Comparison of ENCODE assay signal across 10 mouse cellular contexts in genomic region chr5:147070791-147071516, GRCm38 (mm10). TPM values are rescaled to one million over a fixed set of nuclear protein-coding genes. Genes with fewer than 3 reads are reported as not detected.
A peak's percentile ranks its signal among the peaks of the same experiment; 100 is the strongest.
DNase-seq lines count a peak whose midpoint lies in the region; ATAC-seq and TF ChIP-seq lines count a peak whose summit lies in the region.
"Had no signal": no experiment of that assay in that cellular context is flagged by ENCODE, and none has a peak within 500 bp of the region (broad histone marks: within the 10 kb centered on the region; RNA-seq: fewer than 3 reads in every experiment).

No protein-coding gene starts in this region.

- peak overlapping the region; percentile 28 for H3K9ac ChIP-seq in heart, embryonic 13.5 days
- H3K9ac ChIP-seq in liver, embryonic 13.5 days = no peak overlapping the region; the same call in 1 of the 2 replicates
- H3K9ac ChIP-seq in midbrain, embryonic 14.5 days (replicated peaks; ENCODE audit: low read length) = no peak overlapping the region
- H3K9ac ChIP-seq: forebrain, embryonic 13.5 days had no signal

- H3K4me3 ChIP-seq in gastrocnemius, adult 2 months = peak overlapping the region; percentile 41
- no peak overlapping the region for H3K4me3 ChIP-seq in heart, embryonic 13.5 days
- no peak overlapping the region for H3K4me3 ChIP-seq in liver, embryonic 13.5 days (replicated peaks)
- no peak overlapping the region for H3K4me3 ChIP-seq in midbrain, embryonic 14.5 days (replicated peaks; ENCODE audit: low read depth, low read length)
- H3K4me3 ChIP-seq: forebrain, embryonic 13.5 days had no signal

- ATAC-seq in heart, embryonic 13.5 days (ENCODE audit: extremely low read depth, insufficient number of reproducible peaks, low FRiP score, low TSS enrichment) = no peak
- ATAC-seq in liver, embryonic 13.5 days (ENCODE audit: low read depth) = no peak
- ATAC-seq in midbrain, embryonic 14.5 days (ENCODE audit: low FRiP score, low TSS enrichment) = no peak
- ATAC-seq in erythroid progenitor cell, adult 5-6 weeks (replicated peaks; ENCODE audit: low FRiP score, poor library complexity, severe bottlenecking) = no peak
- ATAC-seq: forebrain, embryonic 13.5 days had no signal

- DNase-seq in gastrocnemius, adult 2 months = peak; percentile 71
- DNase-seq in gastrocnemius, postnatal 4 days (ENCODE audit: low spot score in 2 of 2) = no peak
- DNase-seq in CD4-positive helper T cell, adult 2 months (ENCODE audit: low read depth, low spot score) = peak; percentile 42
- peak; percentile 8 for DNase-seq in liver, embryonic 13.5 days
- no peak for DNase-seq in natural killer cell, adult 2 months (ENCODE audit: low spot score in 2 of 2)
- DNase-seq in midbrain, embryonic 14.5 days = no peak

- H3K4me1 ChIP-seq in heart, embryonic 13.5 days = peaks cover 83% of the 10 kb centered on the region
- H3K4me1 ChIP-seq in liver, embryonic 13.5 days (replicated peaks) = peaks cover 73% of the 10 kb centered on the region
- no peaks in the 10 kb centered on the region for H3K4me1 ChIP-seq in midbrain, embryonic 14.5 days (ENCODE audit: control insufficient read depth, insufficient read depth, low read length)

- H3K4me2 ChIP-seq in heart, embryonic 13.5 days = 0 out of 2 replicates have a peak overlapping the region, but pooled peaks have one; percentile 3
- H3K4me2 ChIP-seq in liver, embryonic 13.5 days = no peak overlapping the region
- no peak overlapping the region for H3K4me2 ChIP-seq in midbrain, embryonic 14.5 days (ENCODE audit: low read length)
- H3K4me2 ChIP-seq: forebrain, embryonic 13.5 days had no signal

- TF ChIP-seq CTCF in gastrocnemius, adult 2 months (IDR thresholded peaks at IDR 0.05) = no peak

- H3K36me3 ChIP-seq in heart, embryonic 13.5 days = no peaks in the 10 kb centered on the region
- no peaks in the 10 kb centered on the region for H3K36me3 ChIP-seq in liver, embryonic 13.5 days
- no peaks in the 10 kb centered on the region for H3K36me3 ChIP-seq in midbrain, embryonic 14.5 days (ENCODE audit: control insufficient read depth, insufficient read depth, low read length)

- no peaks in the 10 kb centered on the region for H3K9me3 ChIP-seq in heart, embryonic 13.5 days
- H3K9me3 ChIP-seq in liver, embryonic 13.5 days (replicated peaks) = no peaks in the 10 kb centered on the region
- H3K9me3 ChIP-seq in midbrain, embryonic 14.5 days (ENCODE audit: control insufficient read depth, low read length) = no peaks in the 10 kb centered on the region
- H3K9me3 ChIP-seq: forebrain, embryonic 13.5 days; G1E had no signal

- 56% methylated on average over 16 of the region's 16 CpGs for WGBS in heart, embryonic 13.5 days
- 56% methylated on average over 16 of the region's 16 CpGs for WGBS in liver, embryonic 13.5 days (ENCODE audit: insufficient replicate concordance)
- 73% methylated on average over 16 of the region's 16 CpGs for WGBS in midbrain, embryonic 14.5 days

- H3K27me3 ChIP-seq in heart, embryonic 13.5 days (replicated peaks) = no peaks in the 10 kb centered on the region
- no peaks in the 10 kb centered on the region for H3K27me3 ChIP-seq in liver, embryonic 13.5 days
- H3K27me3 ChIP-seq in midbrain, embryonic 14.5 days (ENCODE audit: control insufficient read depth, insufficient read depth, low read length) = no peaks in the 10 kb centered on the region
- H3K27me3 ChIP-seq: forebrain, embryonic 13.5 days had no signal

- intact Hi-C loops in gastrocnemius, adult 2 months (cut with DNase I) = no loop called here

- H3K27ac ChIP-seq in gastrocnemius, adult 2 months = peak overlapping the region; percentile 74
- H3K27ac ChIP-seq in heart, embryonic 13.5 days (replicated peaks) = peak overlapping the region; percentile 64
- no peak overlapping the region for H3K27ac ChIP-seq in liver, embryonic 13.5 days
- no peak overlapping the region for H3K27ac ChIP-seq in midbrain, embryonic 14.5 days (replicated peaks; ENCODE audit: low read depth, low read length)
- H3K27ac ChIP-seq: forebrain, embryonic 13.5 days had no signal

RNA-seq across cellular contexts. Expression of gene Lnx2, which starts 5.4 kb away (rescaled TPM):
- 1 to 10 TPM; 3.3 to 3.4 TPM for total RNA-seq in gastrocnemius, adult 2 months (2021)
- 1 to 10 TPM; 8.2 to 8.7 TPM for total RNA-seq in gastrocnemius, postnatal 4 days (2021)
- 10.3 and 10.8 TPM in 2 replicates for polyA plus RNA-seq in heart, embryonic 13.5 days (2015; fragmentation: Nextera tagmentation; extraction: Ambion mirVana)
- 3.3 and 5.2 TPM in 2 replicates for polyA plus RNA-seq in liver, embryonic 13.5 days (2015; fragmentation: Nextera tagmentation; extraction: Ambion mirVana)
- polyA plus RNA-seq in midbrain, embryonic 14.5 days (2014; fragmentation: Nextera tagmentation; extraction: Ambion mirVana) = 4.1 and 5.2 TPM in 2 replicates
- total RNA-seq in erythroid progenitor cell, adult 5-6 weeks (2015; ENCODE audit: low replicate concordance) = 0.42 and 1.4 TPM in 2 replicates
- 1.3 and 1.7 TPM in 2 replicates for total RNA-seq in erythroid progenitor cell, adult 5-6 weeks (2017; ENCODE audit: low replicate concordance)

RNA-seq across cellular contexts. Expression of gene Polr1d, which starts 5.9 kb away (rescaled TPM):
- 10 to 100 TPM; 83.4 to 85.5 TPM for total RNA-seq in gastrocnemius, adult 2 months (2021)
- 100 to 1,000 TPM; 105 TPM for total RNA-seq in gastrocnemius, postnatal 4 days (2021)
- polyA plus RNA-seq in heart, embryonic 13.5 days (2015; fragmentation: Nextera tagmentation; extraction: Ambion mirVana) = 90.1 and 98.2 TPM in 2 replicates
- polyA plus RNA-seq in liver, embryonic 13.5 days (2015; fragmentation: Nextera tagmentation; extraction: Ambion mirVana) = 110 and 112 TPM in 2 replicates
- polyA plus RNA-seq in midbrain, embryonic 14.5 days (2014; fragmentation: Nextera tagmentation; extraction: Ambion mirVana) = 102 and 107 TPM in 2 replicates
- total RNA-seq in erythroid progenitor cell, adult 5-6 weeks (2015; ENCODE audit: low replicate concordance) = 42.8 and 43.2 TPM in 2 replicates
- 17.5 and 41.8 TPM in 2 replicates for total RNA-seq in erythroid progenitor cell, adult 5-6 weeks (2017; ENCODE audit: low replicate concordance)

Comparison
In these comparisons a context has a peak if more than half of its experiments do, and no peak if none do; other contexts are left out.
1. DNase-seq: peak in gastrocnemius, adult 2 months (single experiment), CD4-positive helper T cell, adult 2 months (single experiment) and liver, embryonic 13.5 days (single experiment); none in gastrocnemius, postnatal 4 days (0 of 2), natural killer cell, adult 2 months (0 of 2) and midbrain, embryonic 14.5 days (single experiment).
2. H3K27ac ChIP-seq: peak in gastrocnemius, adult 2 months (single experiment) and heart, embryonic 13.5 days (single experiment); none in liver, embryonic 13.5 days (single experiment) and midbrain, embryonic 14.5 days (single experiment).